Mouse (Mus musculus): ENCODE data around the gene Nuak2. TPM values are rescaled to one million over a fixed set of nuclear protein-coding genes. Genes with fewer than 3 reads are reported as not detected.
A peak's percentile ranks its signal among the peaks of the same experiment; 100 is the strongest.

The Nuak2 gene
- polyA plus RNA-seq, 2 experiments, result 1.7 to 3.4 TPM

DNA sequence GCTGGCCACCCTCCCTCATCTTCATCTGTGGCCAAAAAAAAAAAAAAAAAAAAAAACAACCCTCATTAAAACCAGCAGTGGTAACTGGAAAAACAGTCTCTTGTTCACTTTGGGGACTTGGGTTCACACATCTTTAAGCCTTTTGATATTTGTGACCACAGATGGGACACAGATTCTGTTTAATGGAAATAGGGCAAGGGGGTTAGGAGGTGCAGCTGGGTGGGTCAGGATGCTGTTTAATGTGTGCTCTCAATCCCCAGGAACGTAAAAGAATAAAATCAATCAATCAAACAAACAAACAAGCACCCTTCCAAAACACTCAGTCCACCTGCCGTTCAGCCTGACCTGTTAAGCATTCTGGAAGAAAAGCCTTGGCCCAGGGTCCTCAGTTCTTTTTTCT lies 17.3 kb downstream of the Nuak2 start:
- WGBS, result 0% methylated on average over 2 of the region's 2 CpGs
- ATAC-seq (ENCODE audit: low FRiP score, low read depth) (no peak), DNase-seq (ENCODE audit: low spot score) (no peak)
- Histone ChIP-seq H3K9ac (ENCODE audit: low read depth, low read length, severe bottlenecking) (0 out of 2 replicates have a peak overlapping the region, but pooled peaks have one; percentile 16), H3K4me1 (ENCODE audit: control insufficient read depth, insufficient read depth, low read length) (peaks cover 12% of the 10 kb centered on the region), H3K9me3 (ENCODE audit: control insufficient read depth, low read length) (no peaks in the 10 kb centered on the region), H3K27ac (replicated peaks; ENCODE audit: low read depth, low read length) (no peak overlapping the region), H3K4me2 (replicated peaks; ENCODE audit: low read depth, low read length, severe bottlenecking) (no peak overlapping the region), H3K36me3 (ENCODE audit: control insufficient read depth, insufficient read depth, low read length) (no peaks in the 10 kb centered on the region), H3K4me3 (replicated peaks; ENCODE audit: low read length) (no peak overlapping the region), H3K27me3 (ENCODE audit: control insufficient read depth, insufficient read depth, low read length) (no peaks in the 10 kb centered on the region)
- TF ChIP-seq POLR2A (IDR thresholded peaks at IDR 0.05; ENCODE audit: borderline replicate concordance, extremely low read depth, insufficient read depth, insufficient read length), result no peak

GRCm38 (mm10) chr1:132333675-132334141 lies 17.8 kb downstream of the Nuak2 start:
- no peak overlapping the region for H3K4me3 ChIP-seq (replicated peaks; ENCODE audit: low read length)
- WGBS, result 11% methylated on average over 4 of the region's 4 CpGs
- ATAC-seq (ENCODE audit: low FRiP score, low read depth) (peak; percentile 86), DNase-seq (ENCODE audit: low spot score) (peak; percentile 26)
- no peaks in the 10 kb centered on the region for H3K9me3 ChIP-seq (ENCODE audit: control insufficient read depth, low read length)
- H3K36me3 ChIP-seq (ENCODE audit: control insufficient read depth, insufficient read depth, low read length), result no peaks in the 10 kb centered on the region
- no peak for TF ChIP-seq POLR2A (IDR thresholded peaks at IDR 0.05; ENCODE audit: borderline replicate concordance, extremely low read depth, insufficient read depth, insufficient read length)
- peaks cover 12% of the 10 kb centered on the region for H3K4me1 ChIP-seq (ENCODE audit: control insufficient read depth, insufficient read depth, low read length)
- 0 out of 2 replicates have a peak overlapping the region, but pooled peaks have one; percentile 16 for H3K9ac ChIP-seq (ENCODE audit: low read depth, low read length, severe bottlenecking)
- H3K27ac ChIP-seq (replicated peaks; ENCODE audit: low read depth, low read length), result no peak overlapping the region; the same call in 1 of the 2 replicates
- H3K27me3 ChIP-seq (ENCODE audit: control insufficient read depth, insufficient read depth, low read length), result no peaks in the 10 kb centered on the region
- H3K4me2 ChIP-seq (replicated peaks; ENCODE audit: low read depth, low read length, severe bottlenecking), result no peak overlapping the region

GRCm38 (mm10) chr1:132334178-132334801 lies 18.4 kb downstream of the Nuak2 start:
- DNase-seq (ENCODE audit: low spot score) (no peak), ATAC-seq (ENCODE audit: low FRiP score, low read depth) (no peak)
- 27% methylated on average over 6 of the region's 6 CpGs for WGBS
- Histone ChIP-seq H3K4me3 (replicated peaks; ENCODE audit: low read length) (no peak overlapping the region), H3K27ac (replicated peaks; ENCODE audit: low read depth, low read length) (no peak overlapping the region; the same call in 1 of the 2 replicates), H3K4me2 (replicated peaks; ENCODE audit: low read depth, low read length, severe bottlenecking) (no peak overlapping the region), H3K36me3 (ENCODE audit: control insufficient read depth, insufficient read depth, low read length) (no peaks in the 10 kb centered on the region), H3K27me3 (ENCODE audit: control insufficient read depth, insufficient read depth, low read length) (no peaks in the 10 kb centered on the region), H3K9ac (ENCODE audit: low read depth, low read length, severe bottlenecking) (0 out of 2 replicates have a peak overlapping the region, but pooled peaks have one; percentile 16), H3K9me3 (ENCODE audit: control insufficient read depth, low read length) (no peaks in the 10 kb centered on the region), H3K4me1 (ENCODE audit: control insufficient read depth, insufficient read depth, low read length) (peaks cover 12% of the 10 kb centered on the region)
- TF ChIP-seq POLR2A (IDR thresholded peaks at IDR 0.05; ENCODE audit: borderline replicate concordance, extremely low read depth, insufficient read depth, insufficient read length), result no peak

DNA sequence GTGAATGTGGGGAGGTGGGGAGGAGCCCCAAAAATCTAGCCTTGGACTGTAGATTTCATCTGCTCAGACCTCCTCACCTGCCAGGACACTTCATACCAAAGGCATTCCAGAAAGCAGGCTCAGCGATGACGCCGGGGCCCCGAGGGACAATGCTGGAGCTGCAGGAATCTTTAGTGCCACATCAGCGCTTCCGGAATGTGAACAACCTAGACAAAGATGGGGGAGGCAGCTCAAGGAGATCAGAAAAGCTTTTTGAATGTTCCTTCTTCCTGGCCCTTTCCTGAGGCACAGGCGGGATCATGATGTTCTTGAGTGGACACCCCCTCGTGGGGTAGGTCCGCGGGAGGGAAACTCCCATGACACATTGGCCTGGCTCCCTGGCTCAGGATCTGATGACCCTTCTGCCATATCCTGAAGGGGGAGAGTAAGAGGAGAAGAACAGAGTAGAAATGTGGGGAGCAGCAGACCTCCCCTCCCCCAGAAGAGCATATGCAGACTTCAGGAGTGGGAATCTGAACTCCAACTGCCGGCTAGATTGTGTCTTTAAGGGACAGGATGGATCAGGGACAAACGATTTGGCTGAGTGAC lies 19.5 kb downstream of the Nuak2 start:
- WGBS, result 62% methylated on average over 12 of the region's 12 CpGs
- DNase-seq (ENCODE audit: low spot score), result no peak

GRCm38 (mm10) chr1:132336921-132337320 lies 21.0 kb downstream of the Nuak2 start:
- H3K9me3 ChIP-seq (ENCODE audit: control insufficient read depth, low read length), result no peaks in the 10 kb centered on the region
- H3K36me3 ChIP-seq (ENCODE audit: control insufficient read depth, insufficient read depth, low read length), result no peaks in the 10 kb centered on the region
- H3K27me3 ChIP-seq (ENCODE audit: control insufficient read depth, insufficient read depth, low read length), result no peaks in the 10 kb centered on the region
- WGBS, result 73% methylated on average over 6 of the region's 6 CpGs
- H3K4me2 ChIP-seq (replicated peaks; ENCODE audit: low read depth, low read length, severe bottlenecking), result no peak overlapping the region
- TF ChIP-seq POLR2A (IDR thresholded peaks at IDR 0.05; ENCODE audit: borderline replicate concordance, extremely low read depth, insufficient read depth, insufficient read length), result no peak
- no peak for DNase-seq (ENCODE audit: low spot score)
- no peak for ATAC-seq (ENCODE audit: low FRiP score, low read depth)
- H3K4me1 ChIP-seq (ENCODE audit: control insufficient read depth, insufficient read depth, low read length), result peaks cover 12% of the 10 kb centered on the region
- no peak overlapping the region for H3K27ac ChIP-seq (replicated peaks; ENCODE audit: low read depth, low read length)
- H3K9ac ChIP-seq (ENCODE audit: low read depth, low read length, severe bottlenecking), result no peak overlapping the region
- no peak overlapping the region for H3K4me3 ChIP-seq (replicated peaks; ENCODE audit: low read length)

More for the DNA sequence above, 19.5 kb downstream of the Nuak2 start:
- Histone ChIP-seq H3K36me3 (ENCODE audit: control insufficient read depth, insufficient read depth, low read length) (no peaks in the 10 kb centered on the region), H3K9ac (ENCODE audit: low read depth, low read length, severe bottlenecking) (no peak overlapping the region), H3K27me3 (ENCODE audit: control insufficient read depth, insufficient read depth, low read length) (no peaks in the 10 kb centered on the region), H3K4me2 (replicated peaks; ENCODE audit: low read depth, low read length, severe bottlenecking) (no peak overlapping the region), H3K9me3 (ENCODE audit: control insufficient read depth, low read length) (no peaks in the 10 kb centered on the region), H3K4me3 (replicated peaks; ENCODE audit: low read length) (no peak overlapping the region), H3K27ac (replicated peaks; ENCODE audit: low read depth, low read length) (no peak overlapping the region), H3K4me1 (ENCODE audit: control insufficient read depth, insufficient read depth, low read length) (peaks cover 12% of the 10 kb centered on the region)
- no peak for TF ChIP-seq POLR2A (IDR thresholded peaks at IDR 0.05; ENCODE audit: borderline replicate concordance, extremely low read depth, insufficient read depth, insufficient read length)
- ATAC-seq (ENCODE audit: low FRiP score, low read depth), result no peak

Data from limb, embryonic 14.5 days (tissue).